Mouse (Mus musculus) gastrocnemius, postnatal 25 days (tissue): ENCODE measurements around the gene Ercc4. TPM values are rescaled to one million over a fixed set of nuclear protein-coding genes. Genes with fewer than 3 reads are reported as not detected.

Source experiments
- DNase-seq: peaks from one replicate; pipeline ENCODE4 v3.0.0; 2022
- total RNA-seq, 2 experiments: library from RNA; stranded (reverse); gene quantifications; 1 replicate in 1 of 2; 2 replicates in 1 of 2; pipeline ENCODE4 v1.2.3; 2021

The Ercc4 gene
- total RNA-seq, 2 experiments from 2014 or later: 5.3 to 5.4 TPM

DNA sequence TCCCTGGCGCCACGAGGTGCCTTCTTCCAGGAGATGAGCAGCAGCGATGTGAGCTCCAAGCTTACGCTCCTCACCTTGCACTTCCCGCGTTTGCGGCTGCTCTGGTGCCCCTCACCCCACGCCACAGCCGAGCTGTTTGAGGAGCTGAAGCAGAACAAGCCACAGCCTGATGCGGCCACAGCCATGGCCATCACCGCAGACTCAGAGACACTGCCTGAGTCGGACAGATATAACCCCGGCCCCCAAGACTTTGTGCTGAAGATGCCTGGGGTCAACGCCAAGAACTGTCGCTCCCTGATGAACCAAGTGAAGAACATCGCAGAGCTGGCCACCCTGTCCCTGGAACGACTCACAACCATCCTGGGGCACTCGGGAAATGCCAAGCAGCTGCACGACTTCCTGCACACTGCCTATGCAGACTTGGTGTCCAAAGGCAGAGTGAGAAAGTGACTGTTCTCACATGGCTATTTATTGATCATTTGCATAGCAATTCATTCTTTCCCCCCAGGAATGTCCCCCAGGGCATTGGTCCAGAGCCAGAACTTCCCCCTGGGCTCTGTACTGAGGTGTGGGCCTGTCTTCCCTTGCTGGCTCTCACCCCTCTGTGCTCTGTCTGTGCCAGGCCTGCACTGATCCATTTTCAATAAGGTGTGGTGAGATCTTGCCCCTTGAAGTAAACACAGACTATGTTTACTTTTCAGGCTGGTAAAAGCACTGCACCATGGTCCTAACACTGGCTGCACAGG lies 38.5 kb downstream of the Ercc4 start:
- no peak for DNase-seq

DNA sequence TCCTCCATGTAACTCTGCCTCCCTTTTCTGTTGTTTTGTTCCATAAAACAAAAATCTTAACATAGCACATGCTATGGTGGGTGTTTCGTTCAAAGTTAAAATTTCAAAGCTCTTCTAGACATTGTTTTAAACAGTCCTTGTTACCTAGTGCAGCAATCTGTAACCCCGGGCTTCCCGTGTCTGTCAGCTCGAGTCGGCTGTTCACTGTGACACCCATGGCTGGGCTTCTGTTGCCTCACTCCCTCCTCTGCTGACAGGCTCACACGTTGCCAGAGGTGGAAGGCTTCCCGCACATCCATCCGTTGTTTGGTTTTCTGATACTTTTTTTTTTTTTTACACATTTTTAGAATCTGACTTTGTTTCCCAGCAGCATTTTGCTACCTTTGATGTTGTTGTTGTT lies 40.5 kb downstream of the Ercc4 start:
- DNase-seq: no peak

DNA sequence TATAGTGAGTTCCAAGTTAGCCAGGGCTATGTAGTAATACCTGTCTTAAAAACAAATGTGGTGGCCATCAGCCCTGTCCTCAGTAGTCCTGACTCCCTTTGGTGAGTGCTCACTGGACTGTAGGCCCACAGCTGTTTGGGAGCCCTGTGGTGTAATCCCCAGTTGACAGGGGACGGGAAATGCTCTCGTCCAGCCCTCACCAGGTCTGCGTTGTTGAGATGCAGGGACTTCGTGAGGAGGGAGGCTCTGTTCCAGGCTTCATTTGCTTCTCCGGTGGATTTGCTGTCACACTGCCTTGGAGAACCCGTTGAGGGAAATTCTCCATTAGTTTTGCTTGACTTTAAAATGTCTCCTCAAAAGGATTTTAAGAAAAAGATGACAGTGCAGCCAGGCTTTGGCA lies 41.3 kb downstream of the Ercc4 start:
- DNase-seq: no peak

DNA sequence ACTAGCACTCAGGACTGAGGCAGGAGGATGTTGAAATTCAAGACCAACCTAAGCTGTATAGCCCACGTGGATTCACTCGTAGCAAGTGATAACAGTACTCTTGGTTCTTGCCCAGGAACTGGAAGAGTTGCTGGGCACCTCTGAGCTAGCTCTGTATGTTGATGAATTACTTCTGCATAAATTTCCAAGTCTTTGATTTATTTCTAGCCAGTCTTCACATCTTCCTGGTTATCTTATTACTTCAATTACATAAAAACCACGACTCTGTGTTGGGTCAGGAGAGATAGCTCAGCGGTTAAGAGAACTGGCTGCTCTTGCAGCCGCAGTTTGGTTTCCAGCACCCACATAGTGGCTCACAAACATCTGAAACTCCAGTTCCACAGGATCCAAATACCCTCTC lies 43.0 kb downstream of the Ercc4 start:
- DNase-seq: no peak

DNA sequence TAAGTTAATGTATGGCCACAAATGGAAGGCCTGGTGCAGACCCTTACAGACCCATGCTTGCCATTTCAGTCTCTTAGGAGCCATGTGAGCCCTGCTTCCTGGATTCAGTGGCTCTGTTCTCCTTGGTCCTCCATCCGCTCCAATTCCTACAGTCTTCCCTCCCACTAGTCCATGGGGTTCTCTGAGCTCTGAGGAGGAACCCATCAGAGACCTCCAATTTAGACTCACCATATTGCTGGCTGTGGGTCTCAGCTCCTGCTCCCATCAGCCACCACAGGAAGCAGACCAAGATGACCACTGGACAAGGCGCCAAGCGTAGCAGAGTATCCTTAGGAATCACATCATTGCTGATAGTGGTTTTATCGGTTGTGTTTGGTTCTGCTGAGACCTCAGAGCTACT lies 43.7 kb downstream of the Ercc4 start:
- DNase-seq: no peak

DNA sequence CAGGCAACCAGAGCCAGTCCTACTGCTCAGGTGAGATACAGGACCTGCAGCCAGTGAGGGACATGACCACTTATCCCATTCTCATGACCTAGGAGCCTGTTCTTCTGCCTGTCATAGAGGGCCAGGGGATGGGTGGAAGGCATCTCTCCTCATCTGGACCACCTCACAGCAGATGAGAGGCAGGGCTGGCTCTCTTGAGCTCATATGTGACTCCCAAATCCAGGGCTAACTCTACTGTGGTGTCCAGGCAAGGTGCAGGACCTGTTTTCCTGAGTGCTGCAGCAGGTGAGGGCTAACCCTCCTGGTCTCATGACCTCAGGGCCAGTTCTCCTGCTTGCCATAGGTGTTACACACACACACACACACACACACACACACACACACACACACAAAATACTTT lies 44.9 kb downstream of the Ercc4 start:
- no peak for DNase-seq

DNA sequence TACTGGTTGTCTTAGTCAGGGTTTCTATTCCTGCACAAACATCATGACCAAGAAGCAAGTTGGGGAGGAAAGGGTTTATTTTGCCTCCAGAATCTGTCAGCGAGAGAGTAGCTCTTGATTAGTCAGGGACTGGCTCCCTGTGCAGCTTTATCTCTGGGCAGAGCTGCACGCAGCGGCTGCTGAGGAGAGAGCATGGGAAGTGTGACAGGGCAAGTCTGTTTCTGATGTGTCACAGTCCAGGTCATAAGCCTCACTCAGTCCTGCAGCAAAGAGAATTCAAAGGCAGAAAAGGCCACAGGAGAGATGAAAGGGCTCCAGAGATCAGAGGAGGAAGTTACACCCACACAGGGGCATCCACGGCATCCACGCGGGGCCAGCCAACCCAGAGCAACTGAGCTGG lies 47.8 kb downstream of the Ercc4 start:
- DNase-seq: no peak

DNA sequence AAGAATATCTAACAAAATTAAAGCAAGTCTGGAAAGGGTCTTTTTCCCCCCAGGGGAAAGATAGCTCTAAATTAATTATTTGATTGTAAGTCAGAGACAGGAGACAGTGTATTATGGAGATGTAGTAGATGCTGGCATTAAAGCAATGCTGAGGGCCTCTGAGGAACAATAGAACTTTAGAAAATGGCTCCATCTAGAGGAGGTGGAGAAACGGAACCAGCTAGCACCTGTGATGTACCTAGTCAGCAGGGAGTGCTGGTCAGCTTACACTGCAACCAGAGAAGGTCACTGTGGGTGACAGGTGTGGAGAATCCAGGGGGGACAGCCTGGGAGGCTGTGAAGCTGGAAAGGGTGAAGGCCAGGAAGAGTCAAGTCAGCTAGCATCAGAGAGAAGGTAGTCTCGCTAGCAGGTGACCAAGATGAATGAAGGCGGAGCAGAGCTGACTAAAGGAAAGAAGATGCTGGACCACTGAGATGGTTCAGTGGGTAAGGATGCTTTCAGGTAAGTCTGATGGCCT lies 48.7 kb downstream of the Ercc4 start:
- no peak for DNase-seq

DNA sequence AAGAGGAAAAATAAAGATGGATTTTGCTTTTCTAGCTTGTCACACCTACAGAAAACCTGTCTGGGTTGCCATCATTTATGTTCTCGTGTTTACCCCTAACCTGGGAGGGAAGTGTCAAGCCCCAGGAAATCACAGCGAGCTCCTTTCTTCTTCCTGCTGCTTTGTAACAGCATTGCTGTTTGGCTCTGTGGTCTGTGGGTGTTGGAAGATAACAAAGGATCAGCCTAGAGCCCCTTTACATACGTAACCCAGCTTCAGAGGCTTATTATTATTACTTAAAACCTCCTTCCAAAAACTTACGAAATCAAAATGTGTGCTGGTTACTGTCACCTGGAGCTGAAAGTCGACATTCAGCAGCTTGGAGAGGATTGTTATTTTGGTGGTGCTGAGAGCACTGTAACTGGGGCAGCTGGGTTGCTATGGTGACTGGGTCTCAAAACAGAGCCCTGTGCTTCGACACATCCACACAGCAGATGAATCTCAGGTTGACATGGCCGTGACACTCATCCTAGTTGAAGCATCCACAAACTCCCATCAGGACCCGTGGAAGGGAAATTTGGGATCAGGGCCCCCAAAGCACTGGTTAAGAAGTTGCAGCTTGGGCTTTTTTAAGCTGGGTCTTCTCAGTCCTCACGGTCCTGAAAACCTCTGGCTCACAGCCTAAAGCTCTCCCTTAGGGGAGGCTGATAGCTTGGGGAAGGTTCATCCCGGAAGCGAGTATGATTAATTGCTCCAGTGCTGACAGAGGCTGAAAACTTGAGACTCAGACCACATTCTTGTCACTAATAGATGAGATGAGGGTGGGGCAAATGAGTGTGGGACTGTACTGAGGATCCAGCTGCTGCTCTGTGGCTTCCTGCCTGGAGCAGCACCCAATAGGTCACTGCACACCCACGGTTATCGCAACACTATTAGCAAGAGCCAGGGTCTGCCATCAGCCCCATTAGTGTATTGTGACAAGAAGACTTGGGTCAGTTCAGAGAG lies 49.7 kb downstream of the Ercc4 start:
- peak; percentile 35 for DNase-seq

DNA sequence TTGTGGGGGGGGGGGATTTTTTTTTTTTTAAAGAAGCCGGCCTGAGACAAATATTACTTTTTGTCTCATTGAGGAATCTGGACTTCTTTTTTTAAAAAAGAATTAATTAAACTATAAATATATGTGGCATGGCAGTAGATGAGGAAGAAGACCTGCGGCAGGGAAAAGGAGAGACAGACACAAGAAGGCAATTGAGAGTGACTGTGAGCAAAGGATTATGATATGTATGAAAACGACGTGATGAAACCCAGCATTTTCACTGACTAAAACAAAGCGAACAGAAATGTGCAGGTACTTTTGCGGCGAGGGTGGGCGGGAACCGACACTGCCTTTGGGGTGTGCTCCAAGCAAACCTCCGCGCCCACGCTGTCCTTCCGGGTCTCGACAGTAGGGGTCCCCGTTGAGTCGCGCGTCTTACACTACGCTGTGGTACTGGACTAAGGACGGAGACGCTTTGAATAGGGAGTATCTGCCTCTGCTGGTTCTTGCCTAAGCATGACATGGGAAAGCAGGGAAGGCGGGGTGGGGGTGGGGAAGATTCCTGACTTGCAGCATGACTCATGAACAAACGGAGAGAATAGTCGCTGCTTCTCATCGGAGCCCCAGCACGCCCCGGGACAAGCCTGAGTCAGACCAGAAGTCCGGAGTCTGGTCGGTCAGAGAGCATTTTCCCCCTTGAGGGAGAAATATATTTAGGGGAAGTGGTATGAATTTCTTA lies 50.6 kb downstream of the Ercc4 start:
- peak; percentile 89 for DNase-seq

DNA sequence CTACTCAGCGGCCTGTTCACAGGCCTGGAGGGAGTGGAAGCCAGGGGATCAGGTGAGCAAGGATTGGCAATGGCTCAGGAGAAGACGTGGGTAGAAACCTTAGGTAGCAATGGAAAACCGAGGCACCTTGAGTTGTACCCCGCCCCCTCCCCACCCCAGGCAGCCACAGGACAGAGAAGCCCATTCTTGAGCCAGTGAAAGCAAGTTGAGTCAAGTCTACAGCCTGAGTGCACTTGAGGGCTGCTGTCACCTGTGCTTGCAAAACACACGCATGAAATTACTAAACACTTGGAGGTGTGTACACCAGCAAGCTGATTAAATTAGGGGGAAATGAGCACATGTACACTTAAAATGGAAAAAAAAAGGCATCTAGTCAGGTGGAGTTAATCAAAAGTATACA lies 52.0 kb downstream of the Ercc4 start:
- no peak for DNase-seq

DNA sequence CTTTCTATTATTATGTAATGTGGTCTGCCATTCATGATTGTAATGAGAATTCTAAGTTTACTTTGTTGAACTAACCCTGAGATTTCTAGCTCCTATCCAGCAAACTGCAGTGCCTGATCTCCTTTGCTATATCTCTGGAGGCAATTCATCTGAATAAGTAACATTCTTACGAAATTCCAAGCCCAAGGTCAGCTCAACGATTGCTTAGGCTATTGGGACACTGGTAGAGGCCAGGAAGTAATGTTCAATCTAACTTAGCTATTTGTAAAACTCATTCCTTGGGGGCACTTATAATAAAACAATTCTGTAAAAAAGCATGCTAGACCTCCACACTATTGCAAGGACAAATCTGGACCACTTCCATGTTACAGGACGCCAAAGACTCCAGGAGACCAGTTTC lies 58.2 kb downstream of the Ercc4 start:
- DNase-seq: no peak

DNA sequence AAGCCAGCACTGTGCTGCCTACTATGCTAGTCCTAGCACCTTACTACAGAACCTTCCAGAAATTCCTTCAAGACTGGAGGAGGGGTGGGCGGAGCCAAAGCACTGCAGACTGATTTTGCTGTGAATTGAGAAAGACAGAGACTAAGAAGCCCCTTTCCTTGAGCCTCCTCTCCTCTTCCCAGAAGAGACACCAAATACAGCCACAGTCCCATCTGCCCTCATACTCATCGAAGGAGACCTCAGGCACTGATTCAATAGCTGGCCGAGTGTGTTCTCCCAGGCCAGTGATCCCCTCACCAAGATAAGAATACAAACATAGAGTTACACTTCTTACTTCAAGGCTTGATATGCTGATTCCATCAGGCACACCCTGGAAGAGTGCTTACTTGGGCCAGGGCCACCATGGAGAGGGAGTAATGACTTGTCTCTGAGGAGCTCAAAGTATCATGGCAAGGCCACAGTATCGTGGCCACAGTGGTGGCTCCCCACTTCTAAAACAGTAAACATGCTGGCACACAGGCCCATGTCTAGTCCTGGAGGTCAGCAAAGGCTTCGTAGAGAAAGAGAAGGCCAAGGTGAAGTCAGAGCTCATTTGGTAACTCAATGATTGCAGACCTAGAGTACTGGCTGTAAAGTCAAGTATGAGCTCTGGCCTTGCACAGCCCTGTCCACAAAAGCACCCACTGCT lies 63.7 kb downstream of the Ercc4 start:
- DNase-seq: no peak

DNA sequence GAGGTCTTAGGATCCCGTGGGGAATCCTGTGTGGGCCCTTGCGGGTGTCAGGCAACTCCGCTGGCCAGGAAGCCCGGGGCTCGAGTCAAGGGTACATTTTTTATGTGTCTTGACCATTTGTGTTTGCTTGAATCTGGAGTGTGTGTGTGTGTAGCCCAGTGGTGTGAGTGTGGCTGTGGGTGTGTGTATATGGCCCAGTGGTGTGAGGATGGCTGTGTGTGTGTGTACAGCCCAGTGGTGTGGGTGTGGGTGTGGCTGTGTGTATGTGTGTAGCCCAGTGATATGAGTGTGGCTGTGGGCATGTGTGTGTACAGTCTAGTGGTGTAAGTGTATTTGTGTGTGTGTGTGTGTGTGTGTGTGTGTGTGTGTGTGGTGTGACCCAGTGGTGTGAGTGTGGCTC lies 73.0 kb downstream of the Ercc4 start:
- DNase-seq: no peak

DNA sequence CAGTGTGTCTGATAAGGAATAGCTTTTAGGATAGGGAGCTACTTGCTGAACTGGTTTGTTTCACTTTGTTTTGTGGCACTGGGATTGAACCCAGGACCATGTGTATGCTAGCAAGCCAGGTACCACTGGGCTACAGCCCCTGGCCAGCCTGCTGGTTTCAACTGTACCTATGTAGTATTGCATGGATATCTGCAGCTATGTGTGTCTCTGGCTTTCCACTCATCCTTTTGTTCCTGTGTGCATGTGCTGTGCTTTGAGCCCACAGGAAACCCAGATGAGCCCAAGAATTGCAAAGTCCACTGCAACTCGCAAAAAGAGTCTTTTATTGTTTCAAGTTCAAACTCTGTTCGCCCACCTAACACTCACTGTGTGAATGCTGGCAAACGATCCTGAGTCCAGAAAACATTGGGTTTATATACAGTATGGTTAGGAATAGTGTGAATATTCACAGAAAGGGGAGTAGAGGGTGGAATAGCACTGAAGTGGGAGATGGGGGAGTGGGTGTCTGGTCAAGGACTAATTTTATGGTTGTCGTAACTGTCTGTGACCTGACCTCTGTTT lies 73.8 kb downstream of the Ercc4 start:
- no peak for DNase-seq

DNA sequence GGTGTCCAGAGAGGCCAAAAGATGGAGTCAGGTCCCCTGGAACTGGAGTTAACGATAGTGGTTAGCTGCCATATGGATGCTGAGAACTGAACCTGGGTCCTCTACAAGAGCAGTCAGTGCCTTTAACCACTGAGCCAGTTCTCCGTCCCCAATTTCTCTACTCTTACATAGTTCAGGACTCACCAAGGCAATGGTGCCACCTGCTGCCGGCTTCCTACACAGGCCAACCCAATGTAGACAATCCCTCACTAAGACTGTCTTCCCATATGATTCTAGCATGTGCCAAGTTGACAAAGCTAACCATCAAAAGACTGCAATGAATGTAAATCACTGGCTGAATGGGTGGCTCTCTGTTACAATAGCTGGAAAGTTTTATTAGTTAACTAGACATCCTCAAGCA lies 74.9 kb downstream of the Ercc4 start:
- no peak for DNase-seq

DNA sequence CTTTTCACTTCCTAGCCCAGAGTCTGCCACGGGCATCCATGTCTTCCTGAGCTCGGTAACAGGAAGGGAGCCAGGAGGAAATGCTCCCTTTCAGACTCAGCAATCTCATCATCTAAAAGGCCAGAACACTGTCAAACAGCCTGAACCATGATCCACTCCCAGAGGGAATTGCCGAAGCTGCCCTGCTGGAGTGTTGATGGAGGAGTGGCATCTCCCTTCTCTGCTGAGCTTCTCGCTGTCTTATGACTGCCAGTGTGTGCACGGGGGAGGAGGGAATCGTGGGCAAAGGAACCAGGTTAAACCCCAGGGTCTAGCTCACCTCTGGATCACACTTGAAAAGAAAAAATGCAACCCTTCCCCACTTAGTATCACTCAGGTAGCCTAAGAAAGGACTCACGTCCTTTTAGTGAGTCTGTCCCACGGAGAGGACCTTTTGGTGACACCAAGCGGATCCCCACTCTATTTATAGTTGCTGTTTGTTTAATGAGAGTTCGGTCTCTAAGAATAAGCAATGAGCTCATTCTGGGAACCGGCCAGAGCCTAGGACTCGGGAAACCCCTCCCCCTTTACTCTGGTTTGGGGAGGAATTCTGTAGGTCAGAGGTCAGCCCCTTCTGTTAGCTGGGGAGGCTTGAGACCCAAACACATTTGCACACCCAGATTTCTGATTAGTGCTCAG lies 80.1 kb downstream of the Ercc4 start:
- DNase-seq: peak; percentile 29

DNA sequence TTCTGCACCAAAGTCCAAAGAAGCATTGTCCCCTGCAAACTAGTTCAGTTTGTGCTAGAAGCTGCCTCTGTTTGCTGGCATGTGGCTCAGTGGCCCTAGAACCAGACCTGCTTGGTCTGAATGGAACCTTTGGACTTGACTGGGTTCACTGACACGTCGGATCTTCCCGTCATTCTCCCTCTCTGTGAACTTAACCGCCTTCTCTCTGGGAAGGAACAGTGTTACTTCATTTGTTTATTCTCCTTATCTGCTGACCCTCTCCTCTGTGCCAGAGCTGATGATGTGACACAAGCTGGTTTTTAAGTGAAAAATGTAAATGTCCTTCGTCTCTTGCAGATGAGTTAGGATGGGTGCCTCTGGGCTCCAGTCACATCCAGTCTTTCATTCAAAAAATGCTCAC lies 81.0 kb downstream of the Ercc4 start:
- DNase-seq: no peak

DNA sequence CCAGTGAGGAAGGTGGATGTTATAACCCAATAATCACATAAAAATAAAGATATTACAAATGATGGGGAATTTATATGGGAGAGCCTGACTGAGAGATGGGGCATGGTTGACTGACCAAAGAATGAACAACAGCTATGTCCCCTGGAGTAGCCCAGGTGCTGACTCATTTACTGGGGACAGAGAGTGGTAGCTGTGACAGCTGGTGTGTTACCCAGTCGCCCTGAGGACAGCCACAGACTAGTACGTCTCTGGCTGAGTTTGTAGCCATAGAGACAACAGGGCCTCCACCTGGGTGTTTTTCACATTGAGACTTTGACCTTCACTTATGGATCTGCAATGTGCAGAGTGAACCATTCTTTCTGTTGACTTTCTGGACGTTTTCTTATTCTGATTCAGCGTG lies 81.7 kb downstream of the Ercc4 start:
- DNase-seq: no peak

DNA sequence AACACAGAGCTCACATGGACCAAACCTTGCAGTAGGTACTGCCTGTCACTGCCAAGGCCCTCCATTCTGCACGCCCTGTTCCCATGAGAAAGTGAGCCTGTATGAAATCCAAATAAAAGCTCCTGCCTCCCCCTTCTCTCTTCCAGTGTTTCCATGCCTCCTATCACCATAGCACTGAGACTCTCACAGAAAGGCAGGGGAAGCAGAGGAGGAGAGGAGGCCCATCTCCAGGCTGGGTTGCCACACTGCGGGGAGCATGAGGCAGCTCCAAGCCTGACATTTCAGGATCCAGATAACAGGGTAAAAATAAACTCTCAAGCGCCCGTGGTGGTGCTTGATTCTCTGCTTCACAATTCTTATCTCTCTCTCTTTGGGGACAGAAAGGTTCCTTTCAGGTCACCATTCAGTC lies 84.2 kb downstream of the Ercc4 start:
- no peak for DNase-seq

DNA sequence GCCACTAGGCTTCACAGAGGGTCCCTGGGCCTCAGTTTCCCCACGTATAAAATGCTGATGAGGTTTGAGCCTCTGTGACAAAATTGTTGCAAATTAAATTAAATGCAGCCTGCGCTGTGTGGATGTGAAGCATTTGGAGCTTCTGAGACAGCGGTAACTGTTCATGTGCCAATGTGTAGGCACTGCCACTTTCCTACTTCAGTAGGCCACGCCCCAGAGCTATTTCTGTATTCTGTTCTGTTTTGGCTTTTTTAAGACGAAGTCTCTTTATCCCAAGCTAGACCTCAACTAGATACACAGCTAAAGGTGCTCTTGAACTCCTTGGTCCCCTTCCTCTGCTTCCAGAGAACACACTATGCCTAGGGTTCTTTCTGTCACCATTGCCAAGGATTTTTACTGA lies 85.4 kb downstream of the Ercc4 start:
- DNase-seq: no peak
